Comparison of ENCODE assay signal across 7 mouse cellular contexts in the genomic region with DNA sequence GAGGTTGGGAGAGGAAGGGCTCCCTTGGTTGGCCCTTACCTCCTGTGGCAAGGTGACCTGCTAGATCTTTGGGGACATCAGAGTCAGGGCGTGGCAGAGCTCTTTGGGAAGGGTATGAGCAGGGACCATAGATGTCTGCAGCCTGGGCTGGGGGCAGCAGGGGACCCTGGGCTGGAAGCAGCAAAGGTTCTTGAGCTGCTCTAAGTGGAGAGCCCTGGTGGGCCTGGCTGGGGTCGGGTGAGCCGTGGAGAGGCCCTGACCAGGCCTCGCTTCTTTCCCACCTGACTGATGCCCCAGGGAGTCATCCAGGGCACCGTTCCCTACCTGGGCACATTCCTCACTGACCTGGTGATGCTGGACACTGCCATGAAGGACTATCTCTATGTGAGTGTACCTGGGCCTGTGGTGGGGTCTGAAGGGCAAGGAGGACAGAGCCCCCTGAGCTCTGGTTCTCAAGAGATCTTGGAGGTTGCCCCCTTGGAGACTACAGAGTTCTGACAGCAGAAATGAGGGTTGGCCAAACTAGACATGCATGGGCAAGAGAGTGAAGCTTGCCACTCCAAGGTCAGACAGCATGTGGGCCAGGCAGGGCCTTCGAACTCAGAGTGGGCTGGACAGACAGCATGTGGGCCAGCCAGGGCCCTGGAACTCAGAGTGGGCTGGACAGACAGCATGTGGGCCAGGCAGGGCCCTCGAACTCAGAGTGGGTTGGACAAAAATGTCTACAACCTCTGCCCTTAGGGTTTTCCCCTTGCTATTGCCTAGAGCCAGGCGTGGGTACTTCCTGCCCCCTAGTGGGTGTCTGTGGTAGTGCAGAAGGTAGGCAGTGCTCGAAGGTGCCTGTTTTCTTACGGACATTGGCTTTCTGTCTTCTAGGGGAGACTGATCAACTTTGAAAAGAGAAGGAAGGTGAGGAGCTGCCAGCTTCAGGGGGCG. TPM values are rescaled to one million over a fixed set of nuclear protein-coding genes. Genes with fewer than 3 reads are reported as not detected.
DNase-seq lines count a peak whose midpoint lies in the region; ATAC-seq and TF ChIP-seq lines count a peak whose summit lies in the region.

No protein-coding gene starts in this region.

- WGBS in hindbrain, postnatal 0 days, result 52% methylated on average over 11 of the region's 11 CpGs
- WGBS in midbrain, embryonic 15.5 days, result 52% methylated on average over 11 of the region's 11 CpGs

- intact Hi-C loops in left cerebral cortex, postnatal 4 days (cut with DNase I), result loop anchor here (5.0 kb wide), 1 partner anchor 35 kb away; a partner anchor contains a TSS

- no peak overlapping the region for H3K4me3 ChIP-seq in hindbrain, postnatal 0 days (ENCODE audit: low read length)
- no peak overlapping the region for H3K4me3 ChIP-seq in midbrain, embryonic 15.5 days

- peak; percentile 41 for ATAC-seq in hindbrain, postnatal 0 days
- ATAC-seq in midbrain, embryonic 15.5 days (replicated peaks), result peak; percentile 28; the same call in 1 of the 2 replicates

- H3K9me3 ChIP-seq in hindbrain, postnatal 0 days (ENCODE audit: low read length), result no peaks in the 10 kb centered on the region
- H3K9me3 ChIP-seq in midbrain, embryonic 15.5 days, result no peaks in the 10 kb centered on the region

- peaks cover 85% of the 10 kb centered on the region for H3K36me3 ChIP-seq in hindbrain, postnatal 0 days (ENCODE audit: insufficient read depth, low read length)
- H3K36me3 ChIP-seq in midbrain, embryonic 15.5 days (replicated peaks), result peaks cover 90% of the 10 kb centered on the region

- TF ChIP-seq CTCF in hindbrain, postnatal 0 days (IDR thresholded peaks at IDR 0.05; ENCODE audit: low read depth), result peak; percentile 98

- peak; percentile 84 for DNase-seq in ZHBTc4 (ENCODE audit: low read depth, low spot score)
- DNase-seq in cerebellum, postnatal 14 days, result peak; percentile 93 to 94
- peak; percentile 78 to 82 for DNase-seq in frontal cortex, postnatal 36 days (ENCODE audit: low spot score in 2 of 2)
- DNase-seq in hindbrain, postnatal 0 days (ENCODE audit: low spot score), result peak; percentile 87
- peak; percentile 87 for DNase-seq in left cerebral cortex, postnatal 4 days
- peak; percentile 78 to 91 for DNase-seq in spleen, adult 18-20 months

- H3K4me1 ChIP-seq in hindbrain, postnatal 0 days (ENCODE audit: insufficient read depth, low read length), result no peaks in the 10 kb centered on the region
- no peaks in the 10 kb centered on the region for H3K4me1 ChIP-seq in midbrain, embryonic 15.5 days

- H3K4me2 ChIP-seq in hindbrain, postnatal 0 days (ENCODE audit: low read depth, low read length), result no peak overlapping the region
- no peak overlapping the region for H3K4me2 ChIP-seq in midbrain, embryonic 15.5 days

- H3K27ac ChIP-seq in hindbrain, postnatal 0 days, result peak overlapping the region; percentile 62; the same call in 1 of the 2 replicates
- no peak overlapping the region for H3K27ac ChIP-seq in midbrain, embryonic 15.5 days

- no peaks in the 10 kb centered on the region for H3K27me3 ChIP-seq in hindbrain, postnatal 0 days (ENCODE audit: insufficient read depth, low read length)
- H3K27me3 ChIP-seq in midbrain, embryonic 15.5 days (replicated peaks), result no peaks in the 10 kb centered on the region

- no peak overlapping the region for H3K9ac ChIP-seq in hindbrain, postnatal 0 days (replicated peaks; ENCODE audit: low read length)
- no peak overlapping the region for H3K9ac ChIP-seq in midbrain, embryonic 15.5 days

RNA-seq across cellular contexts. Expression of a gene that starts 15.7 kb away (rescaled TPM):
- total RNA-seq in hindbrain, postnatal 0 days (2014; rRNA removed), result not detected in 2 replicates
- polyA plus RNA-seq in hindbrain, postnatal 0 days (2015; fragmentation: Nextera tagmentation; extraction: Ambion mirVana), result not detected in 2 replicates
- total RNA-seq in left cerebral cortex, postnatal 4 days (2021), result not detected
- 0.10 and 0.13 TPM in 2 replicates for polyA plus RNA-seq in midbrain, embryonic 15.5 days (2015; fragmentation: Nextera tagmentation; extraction: Ambion mirVana)

RNA-seq across cellular contexts. Expression of a gene that starts 34.6 kb away (rescaled TPM):
- total RNA-seq in hindbrain, postnatal 0 days (2014; rRNA removed), result 263 and 266 TPM in 2 replicates
- polyA plus RNA-seq in hindbrain, postnatal 0 days (2015; fragmentation: Nextera tagmentation; extraction: Ambion mirVana), result 74.6 and 76.8 TPM in 2 replicates
- total RNA-seq in left cerebral cortex, postnatal 4 days (2021), result 100 to 1,000 TPM; 164 to 176 TPM
- polyA plus RNA-seq in midbrain, embryonic 15.5 days (2015; fragmentation: Nextera tagmentation; extraction: Ambion mirVana), result 92.0 and 94.8 TPM in 2 replicates

RNA-seq across cellular contexts. Expression of a gene that starts 36.0 kb away (rescaled TPM):
- total RNA-seq in hindbrain, postnatal 0 days (2014; rRNA removed), result 23.1 and 28.4 TPM in 2 replicates
- 27.4 and 29.5 TPM in 2 replicates for polyA plus RNA-seq in hindbrain, postnatal 0 days (2015; fragmentation: Nextera tagmentation; extraction: Ambion mirVana)
- total RNA-seq in left cerebral cortex, postnatal 4 days (2021), result 10 to 100 TPM; 26.6 to 27.8 TPM
- polyA plus RNA-seq in midbrain, embryonic 15.5 days (2015; fragmentation: Nextera tagmentation; extraction: Ambion mirVana), result 48.2 and 49.2 TPM in 2 replicates

RNA-seq across cellular contexts. Expression of a gene that starts 41.6 kb away (rescaled TPM):
- not detected in 2 replicates for total RNA-seq in hindbrain, postnatal 0 days (2014; rRNA removed)
- polyA plus RNA-seq in hindbrain, postnatal 0 days (2015; fragmentation: Nextera tagmentation; extraction: Ambion mirVana), result 4.0 and 4.8 TPM in 2 replicates
- not detected for total RNA-seq in left cerebral cortex, postnatal 4 days (2021)
- 1.4 and 2.4 TPM in 2 replicates for polyA plus RNA-seq in midbrain, embryonic 15.5 days (2015; fragmentation: Nextera tagmentation; extraction: Ambion mirVana)

RNA-seq across cellular contexts. Expression of a gene that starts 50.8 kb away (rescaled TPM):
- 3.7 and 8.2 TPM in 2 replicates for total RNA-seq in hindbrain, postnatal 0 days (2014; rRNA removed)
- polyA plus RNA-seq in hindbrain, postnatal 0 days (2015; fragmentation: Nextera tagmentation; extraction: Ambion mirVana), result 1.5 and 1.7 TPM in 2 replicates
- total RNA-seq in left cerebral cortex, postnatal 4 days (2021), result 1 to 10 TPM; 2.5 to 2.6 TPM
- 1.1 and 1.4 TPM in 2 replicates for polyA plus RNA-seq in midbrain, embryonic 15.5 days (2015; fragmentation: Nextera tagmentation; extraction: Ambion mirVana)
